Mouse (Mus musculus): ENCODE results near the gene Tmtc1. TPM values are rescaled to one million over a fixed set of nuclear protein-coding genes. Genes with fewer than 3 reads are reported as not detected.

Gene Tmtc1
- polyA plus RNA-seq, 1 experiment from 2014 or later, result 1.0 TPM

- Histone ChIP-seq H3K4me1 (ENCODE audit: control insufficient read depth, insufficient read depth, low read length) (no peaks in the 10 kb centered on the region), H3K9me3 (ENCODE audit: control insufficient read depth, low read length) (no peaks in the 10 kb centered on the region), H3K4me2 (ENCODE audit: low read depth, severe bottlenecking) (no peak overlapping the region), H3K27me3 (ENCODE audit: control insufficient read depth, insufficient read depth, low read length) (no peaks in the 10 kb centered on the region), H3K36me3 (ENCODE audit: control insufficient read depth, insufficient read depth, low read length) (no peaks in the 10 kb centered on the region), H3K27ac (replicated peaks; ENCODE audit: low read depth, low read length) (no peak overlapping the region), H3K4me3 (ENCODE audit: low read depth, low read length) (no peak overlapping the region), H3K9ac (ENCODE audit: low read length) (no peak overlapping the region)
- WGBS, result 81% methylated on average over 3 of the region's 3 CpGs
- ATAC-seq (ENCODE audit: insufficient number of reproducible peaks, low FRiP score, low TSS enrichment, low read depth) (no peak), DNase-seq (ENCODE audit: low spot score) (no peak)
Observed at GRCm38 (mm10) chr6:148249221-148249620, 195.0 kb downstream of the Tmtc1 start.

GRCm38 (mm10) chr6:148248625-148249024 lies 195.6 kb downstream of the Tmtc1 start:
- Histone ChIP-seq H3K9me3 (ENCODE audit: control insufficient read depth, low read length) (no peaks in the 10 kb centered on the region), H3K4me1 (ENCODE audit: control insufficient read depth, insufficient read depth, low read length) (no peaks in the 10 kb centered on the region), H3K4me2 (ENCODE audit: low read depth, severe bottlenecking) (no peak overlapping the region), H3K36me3 (ENCODE audit: control insufficient read depth, insufficient read depth, low read length) (no peaks in the 10 kb centered on the region), H3K27me3 (ENCODE audit: control insufficient read depth, insufficient read depth, low read length) (no peaks in the 10 kb centered on the region), H3K9ac (ENCODE audit: low read length) (no peak overlapping the region), H3K4me3 (ENCODE audit: low read depth, low read length) (no peak overlapping the region), H3K27ac (replicated peaks; ENCODE audit: low read depth, low read length) (no peak overlapping the region)
- DNase-seq (ENCODE audit: low spot score) (peak; percentile 56), ATAC-seq (ENCODE audit: insufficient number of reproducible peaks, low FRiP score, low TSS enrichment, low read depth) (no peak)
- 65% methylated on average over 2 of the region's 2 CpGs for WGBS

- Histone ChIP-seq H3K9me3 (ENCODE audit: control insufficient read depth, low read length) (no peaks in the 10 kb centered on the region), H3K36me3 (ENCODE audit: control insufficient read depth, insufficient read depth, low read length) (no peaks in the 10 kb centered on the region), H3K27ac (replicated peaks; ENCODE audit: low read depth, low read length) (no peak overlapping the region), H3K27me3 (ENCODE audit: control insufficient read depth, insufficient read depth, low read length) (no peaks in the 10 kb centered on the region), H3K4me2 (ENCODE audit: low read depth, severe bottlenecking) (no peak overlapping the region), H3K9ac (ENCODE audit: low read length) (no peak overlapping the region), H3K4me3 (ENCODE audit: low read depth, low read length) (no peak overlapping the region), H3K4me1 (ENCODE audit: control insufficient read depth, insufficient read depth, low read length) (no peaks in the 10 kb centered on the region)
- WGBS, result 73% methylated on average over 7 of the region's 7 CpGs
- DNase-seq (ENCODE audit: low spot score) (no peak), ATAC-seq (ENCODE audit: insufficient number of reproducible peaks, low FRiP score, low TSS enrichment, low read depth) (no peak)
Observed at GRCm38 (mm10) chr6:148246544-148246943, 197.6 kb downstream of the Tmtc1 start.

GRCm38 (mm10) chr6:148244836-148245235 lies 199.4 kb downstream of the Tmtc1 start:
- Histone ChIP-seq H3K27me3 (ENCODE audit: control insufficient read depth, insufficient read depth, low read length) (no peaks in the 10 kb centered on the region), H3K4me3 (ENCODE audit: low read depth, low read length) (no peak overlapping the region), H3K4me2 (ENCODE audit: low read depth, severe bottlenecking) (no peak overlapping the region), H3K36me3 (ENCODE audit: control insufficient read depth, insufficient read depth, low read length) (no peaks in the 10 kb centered on the region), H3K27ac (replicated peaks; ENCODE audit: low read depth, low read length) (no peak overlapping the region), H3K4me1 (ENCODE audit: control insufficient read depth, insufficient read depth, low read length) (no peaks in the 10 kb centered on the region), H3K9ac (ENCODE audit: low read length) (no peak overlapping the region), H3K9me3 (ENCODE audit: control insufficient read depth, low read length) (no peaks in the 10 kb centered on the region)
- no peak for DNase-seq (ENCODE audit: low spot score)
- 83% methylated on average over 1 of the region's 1 CpGs for WGBS
- no peak for ATAC-seq (ENCODE audit: insufficient number of reproducible peaks, low FRiP score, low TSS enrichment, low read depth)

- no peaks in the 10 kb centered on the region for H3K27me3 ChIP-seq (ENCODE audit: control insufficient read depth, insufficient read depth, low read length)
- H3K27ac ChIP-seq (replicated peaks; ENCODE audit: low read depth, low read length), result no peak overlapping the region
- H3K36me3 ChIP-seq (ENCODE audit: control insufficient read depth, insufficient read depth, low read length), result no peaks in the 10 kb centered on the region
- H3K4me1 ChIP-seq (ENCODE audit: control insufficient read depth, insufficient read depth, low read length), result no peaks in the 10 kb centered on the region
- WGBS, result 67% methylated on average over 3 of the region's 3 CpGs
- H3K4me2 ChIP-seq (ENCODE audit: low read depth, severe bottlenecking), result no peak overlapping the region
- no peak overlapping the region for H3K4me3 ChIP-seq (ENCODE audit: low read depth, low read length)
- DNase-seq (ENCODE audit: low spot score) (no peak), ATAC-seq (ENCODE audit: insufficient number of reproducible peaks, low FRiP score, low TSS enrichment, low read depth) (no peak)
- H3K9me3 ChIP-seq (ENCODE audit: control insufficient read depth, low read length), result no peaks in the 10 kb centered on the region
- no peak overlapping the region for H3K9ac ChIP-seq (ENCODE audit: low read length)
Observed at GRCm38 (mm10) chr6:148242304-148242703, 201.9 kb downstream of the Tmtc1 start.

- WGBS, result 98% methylated on average over 5 of the region's 5 CpGs
- Histone ChIP-seq H3K27me3 (ENCODE audit: control insufficient read depth, insufficient read depth, low read length) (no peaks in the 10 kb centered on the region), H3K27ac (replicated peaks; ENCODE audit: low read depth, low read length) (no peak overlapping the region), H3K36me3 (ENCODE audit: control insufficient read depth, insufficient read depth, low read length) (no peaks in the 10 kb centered on the region), H3K9me3 (ENCODE audit: control insufficient read depth, low read length) (no peaks in the 10 kb centered on the region), H3K4me2 (ENCODE audit: low read depth, severe bottlenecking) (no peak overlapping the region), H3K4me3 (ENCODE audit: low read depth, low read length) (no peak overlapping the region), H3K4me1 (ENCODE audit: control insufficient read depth, insufficient read depth, low read length) (no peaks in the 10 kb centered on the region), H3K9ac (ENCODE audit: low read length) (no peak overlapping the region)
- ATAC-seq (ENCODE audit: insufficient number of reproducible peaks, low FRiP score, low TSS enrichment, low read depth) (no peak), DNase-seq (ENCODE audit: low spot score) (no peak)
Observed at GRCm38 (mm10) chr6:148241685-148242084, 202.5 kb downstream of the Tmtc1 start.

- DNase-seq (ENCODE audit: low spot score) (no peak), ATAC-seq (ENCODE audit: insufficient number of reproducible peaks, low FRiP score, low TSS enrichment, low read depth) (no peak)
- Histone ChIP-seq H3K4me1 (ENCODE audit: control insufficient read depth, insufficient read depth, low read length) (no peaks in the 10 kb centered on the region), H3K9ac (ENCODE audit: low read length) (no peak overlapping the region), H3K9me3 (ENCODE audit: control insufficient read depth, low read length) (no peaks in the 10 kb centered on the region), H3K4me3 (ENCODE audit: low read depth, low read length) (no peak overlapping the region), H3K27me3 (ENCODE audit: control insufficient read depth, insufficient read depth, low read length) (no peaks in the 10 kb centered on the region), H3K27ac (replicated peaks; ENCODE audit: low read depth, low read length) (no peak overlapping the region), H3K36me3 (ENCODE audit: control insufficient read depth, insufficient read depth, low read length) (no peaks in the 10 kb centered on the region), H3K4me2 (ENCODE audit: low read depth, severe bottlenecking) (no peak overlapping the region)
- WGBS, result 96% methylated on average over 1 of the region's 1 CpGs
Observed at GRCm38 (mm10) chr6:148239311-148239710, 204.9 kb downstream of the Tmtc1 start.

GRCm38 (mm10) chr6:148237453-148237852 lies 206.7 kb downstream of the Tmtc1 start:
- H3K9ac ChIP-seq (ENCODE audit: low read length), result no peak overlapping the region
- H3K4me3 ChIP-seq (ENCODE audit: low read depth, low read length), result no peak overlapping the region
- no peaks in the 10 kb centered on the region for H3K36me3 ChIP-seq (ENCODE audit: control insufficient read depth, insufficient read depth, low read length)
- DNase-seq (ENCODE audit: low spot score) (no peak), ATAC-seq (ENCODE audit: insufficient number of reproducible peaks, low FRiP score, low TSS enrichment, low read depth) (no peak)
- no peak overlapping the region for H3K4me2 ChIP-seq (ENCODE audit: low read depth, severe bottlenecking)
- no peak overlapping the region for H3K27ac ChIP-seq (replicated peaks; ENCODE audit: low read depth, low read length)
- no peaks in the 10 kb centered on the region for H3K4me1 ChIP-seq (ENCODE audit: control insufficient read depth, insufficient read depth, low read length)
- no peaks in the 10 kb centered on the region for H3K27me3 ChIP-seq (ENCODE audit: control insufficient read depth, insufficient read depth, low read length)
- H3K9me3 ChIP-seq (ENCODE audit: control insufficient read depth, low read length), result no peaks in the 10 kb centered on the region
- 74% methylated on average over 5 of the region's 5 CpGs for WGBS

GRCm38 (mm10) chr6:148234105-148234828 lies 209.9 kb downstream of the Tmtc1 start:
- Histone ChIP-seq H3K4me2 (ENCODE audit: low read depth, severe bottlenecking) (no peak overlapping the region), H3K27me3 (ENCODE audit: control insufficient read depth, insufficient read depth, low read length) (no peaks in the 10 kb centered on the region), H3K9me3 (ENCODE audit: control insufficient read depth, low read length) (no peaks in the 10 kb centered on the region), H3K4me3 (ENCODE audit: low read depth, low read length) (no peak overlapping the region), H3K27ac (replicated peaks; ENCODE audit: low read depth, low read length) (no peak overlapping the region), H3K4me1 (ENCODE audit: control insufficient read depth, insufficient read depth, low read length) (no peaks in the 10 kb centered on the region), H3K36me3 (ENCODE audit: control insufficient read depth, insufficient read depth, low read length) (no peaks in the 10 kb centered on the region), H3K9ac (ENCODE audit: low read length) (no peak overlapping the region)
- ATAC-seq (ENCODE audit: insufficient number of reproducible peaks, low FRiP score, low TSS enrichment, low read depth) (no peak), DNase-seq (ENCODE audit: low spot score) (no peak)
- WGBS, result 82% methylated on average over 3 of the region's 3 CpGs
